11 mouse cellular contexts compared by ENCODE assay signal in the genomic region with DNA sequence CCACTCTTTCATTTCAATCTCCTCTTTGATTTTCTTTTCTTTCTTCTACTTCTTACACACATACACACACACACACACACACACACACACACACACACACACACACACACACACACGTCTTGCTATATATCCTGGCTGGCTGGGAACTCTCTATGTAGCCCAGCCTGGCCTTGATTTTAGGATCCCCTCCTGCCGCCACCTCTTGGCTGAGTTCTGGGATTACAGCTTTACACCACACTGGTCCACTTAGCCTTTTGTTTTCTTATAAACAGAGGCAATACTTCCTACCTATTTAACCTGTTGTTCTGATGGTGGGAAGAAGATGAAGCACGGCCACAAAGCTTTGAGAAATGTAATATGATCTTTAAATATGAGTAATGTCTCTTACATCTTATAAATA. TPM values are rescaled to one million over a fixed set of nuclear protein-coding genes. Genes with fewer than 3 reads are reported as not detected.
DNase-seq lines count a peak whose midpoint lies in the region; ATAC-seq and TF ChIP-seq lines count a peak whose summit lies in the region.
"Had no signal": no experiment of that assay in that cellular context is flagged by ENCODE, and none has a peak within 500 bp of the region (broad histone marks: within the 10 kb centered on the region; RNA-seq: fewer than 3 reads in every experiment).

No protein-coding gene starts in this region.

- no peaks in the 10 kb centered on the region for H3K27me3 ChIP-seq in kidney, postnatal 0 days (ENCODE audit: insufficient read depth, low read length)
- no peaks in the 10 kb centered on the region; the same call in 1 of the 2 replicates for H3K27me3 ChIP-seq in E14TG2a.4 (ENCODE audit: insufficient read depth, low read length)
- H3K27me3 ChIP-seq in embryonic facial prominence, embryonic 10.5 days (replicated peaks; ENCODE audit: low read depth, poor library complexity, severe bottlenecking): no peaks in the 10 kb centered on the region
- H3K27me3 ChIP-seq: heart, embryonic 15.5 days; neural tube, embryonic 15.5 days had no signal

- no peak overlapping the region for H3K27ac ChIP-seq in kidney, postnatal 0 days
- 0 out of 2 replicates have a peak overlapping the region, but pooled peaks have one; percentile 48 for H3K27ac ChIP-seq in embryonic facial prominence, embryonic 10.5 days (replicated peaks)
- H3K27ac ChIP-seq: heart, embryonic 15.5 days; neural tube, embryonic 15.5 days had no signal

- no peak for ATAC-seq in kidney, postnatal 0 days (replicated peaks; ENCODE audit: low FRiP score, low read depth)

- H3K36me3 ChIP-seq in kidney, postnatal 0 days (ENCODE audit: insufficient read depth, low read length): no peaks in the 10 kb centered on the region
- H3K36me3 ChIP-seq in E14TG2a.4 (ENCODE audit: insufficient read depth, low read length): no peaks in the 10 kb centered on the region
- no peaks in the 10 kb centered on the region for H3K36me3 ChIP-seq in embryonic facial prominence, embryonic 10.5 days (replicated peaks)
- H3K36me3 ChIP-seq: heart, embryonic 15.5 days; neural tube, embryonic 15.5 days had no signal

- no peaks in the 10 kb centered on the region for H3K4me1 ChIP-seq in kidney, postnatal 0 days (replicated peaks; ENCODE audit: insufficient read depth, low read length)
- H3K4me1 ChIP-seq in E14TG2a.4 (replicated peaks; ENCODE audit: low read depth, low read length): no peaks in the 10 kb centered on the region
- H3K4me1 ChIP-seq in embryonic facial prominence, embryonic 10.5 days: peaks cover 9% of the 10 kb centered on the region
- H3K4me1 ChIP-seq: neural tube, embryonic 15.5 days had no signal

- H3K9me3 ChIP-seq in kidney, postnatal 0 days (replicated peaks; ENCODE audit: low read length): no peaks in the 10 kb centered on the region
- no peaks in the 10 kb centered on the region for H3K9me3 ChIP-seq in E14TG2a.4 (ENCODE audit: low read length)
- no peaks in the 10 kb centered on the region for H3K9me3 ChIP-seq in embryonic facial prominence, embryonic 10.5 days
- H3K9me3 ChIP-seq: heart, embryonic 15.5 days; neural tube, embryonic 15.5 days had no signal

- 45% methylated on average over 3 of the region's 3 CpGs for WGBS in kidney, postnatal 0 days
- 30% methylated on average over 3 of the region's 3 CpGs for WGBS in embryonic facial prominence, embryonic 10.5 days

- peak; percentile 56 for DNase-seq in kidney, postnatal 0 days (ENCODE audit: low spot score)
- no peak for DNase-seq in kidney, adult 9 months
- peak; percentile 55 for DNase-seq in 3T3-L1 (ENCODE audit: low read depth, low spot score)
- DNase-seq in embryonic facial prominence, embryonic 10.5 days (ENCODE audit: low spot score): peak; percentile 41
- no peak for DNase-seq in gastrocnemius, postnatal 4 days (ENCODE audit: low spot score in 2 of 2)
- DNase-seq in right cerebral cortex, postnatal 36 days (ENCODE audit: low spot score in 2 of 2): no peak
- DNase-seq: kidney, postnatal 14 days had no signal

- no peak overlapping the region for H3K4me2 ChIP-seq in kidney, postnatal 0 days (ENCODE audit: low read length)
- H3K4me2 ChIP-seq: heart, embryonic 15.5 days; neural tube, embryonic 15.5 days had no signal

- no peak overlapping the region for H3K9ac ChIP-seq in kidney, postnatal 0 days (ENCODE audit: low read depth, low read length)
- H3K9ac ChIP-seq: heart, embryonic 15.5 days; neural tube, embryonic 15.5 days had no signal

- H3K4me3 ChIP-seq in kidney, postnatal 0 days (replicated peaks; ENCODE audit: low read depth, low read length): no peak overlapping the region
- H3K4me3 ChIP-seq in E14TG2a.4 (replicated peaks; ENCODE audit: low read length): no peak overlapping the region
- H3K4me3 ChIP-seq in embryonic facial prominence, embryonic 10.5 days: no peak overlapping the region
- H3K4me3 ChIP-seq: heart, embryonic 15.5 days; neural tube, embryonic 15.5 days had no signal

- peak; percentile 59; the same call in 1 of the 2 replicates for TF ChIP-seq CTCF in kidney, postnatal 0 days (IDR thresholded peaks at IDR 0.05; ENCODE audit: low read depth)
- TF ChIP-seq CTCF in E14TG2a.4 (conservative IDR thresholded peaks at IDR 0.05; ENCODE audit: low read length): 0 out of 2 replicates have a peak, but pooled peaks have one; percentile 13

RNA-seq across cellular contexts. Expression of gene Lrtm1, which starts 37.5 kb away (rescaled TPM):
- 0.04 TPM in 2 replicates for polyA plus RNA-seq in kidney, postnatal 0 days (2015; fragmentation: Nextera tagmentation; extraction: Ambion mirVana)
- 0.16 and 0.44 TPM in 2 replicates for polyA plus RNA-seq in embryonic facial prominence, embryonic 10.5 days (2016; fragmentation: Nextera tagmentation; extraction: Ambion mirVana)
- 10 to 100 TPM; 30.9 to 34.2 TPM for total RNA-seq in gastrocnemius, postnatal 4 days (2021)
- polyA plus RNA-seq: spleen, adult 2 months had no signal

Comparison
In these comparisons a context has a peak if more than half of its experiments do, and no peak if none do; other contexts are left out.
1. DNase-seq: peak in kidney, postnatal 0 days (single experiment), 3T3-L1 (single experiment) and embryonic facial prominence, embryonic 10.5 days (single experiment); none in kidney, adult 9 months (single experiment), gastrocnemius, postnatal 4 days (0 of 2) and right cerebral cortex, postnatal 36 days (0 of 2).